Mouse (Mus musculus) kidney, postnatal 4 days (tissue): Measurements from ENCODE around the gene Scd4.
"Not testable (repeated sequence)": the region's sequence is repeated elsewhere in the genome, so short reads cannot be mapped to it uniquely, and the experiment has no call there.

Source experiments
- DNase-seq, 2 experiments: peaks; one replicate each; pipeline ENCODE4 v3.0.0; 2021; ENCODE audit warnings: mixed read lengths in 2 of 2

The Scd4 gene

GRCm38 (mm10) chr19:44301176-44301575, 31.7 kb upstream of the Scd4 start:
- peak; percentile 64 to 74 for DNase-seq

GRCm38 (mm10) chr19:44301671-44302305, 31.1 kb upstream of the Scd4 start:
- no peak for DNase-seq

- DNase-seq: peak in 1 of 2 experiments; percentile 28
These were observed 30.0 kb upstream of the Scd4 start for GRCm38 (mm10) chr19:44302901-44303300.

GRCm38 (mm10) chr19:44303502-44303901, 29.4 kb upstream of the Scd4 start:
- DNase-seq: no peak

GRCm38 (mm10) chr19:44304419-44304818, 28.5 kb upstream of the Scd4 start:
- no peak for DNase-seq

GRCm38 (mm10) chr19:44304851-44305510, 27.9 kb upstream of the Scd4 start:
- no peak for DNase-seq

DNA sequence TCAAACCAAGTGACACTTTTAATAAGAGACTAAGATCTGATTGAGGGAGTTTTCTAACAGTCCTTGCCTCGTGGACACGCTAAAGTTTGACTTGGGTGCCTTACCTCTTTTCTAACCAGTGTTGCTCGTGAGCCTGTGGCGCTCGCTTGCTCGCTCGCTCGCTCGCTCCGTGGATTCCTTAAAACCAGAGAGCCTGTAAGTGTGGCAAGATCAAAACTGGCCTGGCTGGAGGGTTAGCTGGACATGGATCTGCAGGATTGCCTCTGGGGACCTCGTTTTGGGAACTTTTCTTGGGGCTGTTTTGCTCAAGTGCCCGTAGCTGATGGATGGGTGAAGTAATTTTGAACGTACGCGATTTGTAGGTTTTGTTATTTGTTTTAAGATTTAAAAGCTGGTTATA, 27.2 kb upstream of the Scd4 start:
- DNase-seq: no peak

GRCm38 (mm10) chr19:44306171-44306570, 26.7 kb upstream of the Scd4 start:
- DNase-seq: no peak

GRCm38 (mm10) chr19:44307101-44307914, 25.6 kb upstream of the Scd4 start:
- no peak for DNase-seq

DNA sequence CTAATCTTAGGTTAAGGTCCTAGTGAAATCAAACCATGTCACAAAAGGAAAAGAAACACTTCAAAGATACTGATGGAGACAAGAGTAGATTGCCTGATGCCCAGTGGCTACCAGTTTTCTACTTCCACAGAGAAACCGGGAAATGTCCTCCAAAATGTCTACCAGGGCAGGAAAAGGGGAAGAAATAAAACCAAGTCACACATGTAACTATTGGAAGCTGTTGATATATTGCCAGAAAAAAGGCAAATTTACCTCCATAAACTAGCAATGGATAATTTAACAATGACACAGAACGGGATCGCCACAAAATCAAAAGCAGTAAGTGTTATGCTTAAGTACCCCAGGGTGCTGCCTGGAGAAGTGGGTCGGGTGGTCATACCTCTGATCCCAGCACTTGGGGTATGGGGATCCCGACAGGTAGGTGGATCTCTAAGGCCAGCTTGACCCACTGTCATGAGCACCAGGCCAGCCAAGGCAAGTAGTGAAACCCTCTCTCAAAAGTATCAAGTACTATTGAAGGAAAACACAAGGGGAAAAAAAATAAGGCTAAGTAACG, 24.9 kb upstream of the Scd4 start:
- DNase-seq: no peak

DNA sequence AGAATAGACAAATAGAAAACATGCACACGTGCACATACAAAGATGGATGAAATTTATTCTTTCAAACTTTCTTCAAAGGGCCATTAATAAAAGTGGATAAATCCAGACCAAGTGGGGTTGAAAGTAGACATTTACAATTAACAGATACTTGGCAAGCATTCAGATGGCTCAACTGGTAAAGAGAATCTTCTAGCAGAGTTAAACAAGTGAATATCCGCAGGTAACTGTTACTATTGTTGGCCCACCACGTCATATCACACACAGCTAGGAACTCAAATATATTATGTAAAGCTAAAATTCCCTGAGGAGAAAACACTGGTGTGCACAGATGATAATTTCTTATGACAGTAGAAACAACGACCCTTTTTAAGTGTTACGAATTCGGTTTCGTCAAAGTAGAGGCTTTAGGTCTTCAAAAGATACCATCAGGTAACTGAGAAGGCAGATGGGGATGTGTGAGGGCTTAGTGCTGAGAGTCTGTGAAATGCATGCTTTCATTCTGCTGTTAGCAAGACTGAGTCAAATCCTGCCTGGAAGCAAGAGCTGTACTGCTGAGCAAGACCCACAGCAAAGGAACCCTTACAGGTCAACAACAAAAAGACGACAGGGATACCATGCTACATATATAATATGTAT, 24.2 kb upstream of the Scd4 start:
- no peak for DNase-seq

DNA sequence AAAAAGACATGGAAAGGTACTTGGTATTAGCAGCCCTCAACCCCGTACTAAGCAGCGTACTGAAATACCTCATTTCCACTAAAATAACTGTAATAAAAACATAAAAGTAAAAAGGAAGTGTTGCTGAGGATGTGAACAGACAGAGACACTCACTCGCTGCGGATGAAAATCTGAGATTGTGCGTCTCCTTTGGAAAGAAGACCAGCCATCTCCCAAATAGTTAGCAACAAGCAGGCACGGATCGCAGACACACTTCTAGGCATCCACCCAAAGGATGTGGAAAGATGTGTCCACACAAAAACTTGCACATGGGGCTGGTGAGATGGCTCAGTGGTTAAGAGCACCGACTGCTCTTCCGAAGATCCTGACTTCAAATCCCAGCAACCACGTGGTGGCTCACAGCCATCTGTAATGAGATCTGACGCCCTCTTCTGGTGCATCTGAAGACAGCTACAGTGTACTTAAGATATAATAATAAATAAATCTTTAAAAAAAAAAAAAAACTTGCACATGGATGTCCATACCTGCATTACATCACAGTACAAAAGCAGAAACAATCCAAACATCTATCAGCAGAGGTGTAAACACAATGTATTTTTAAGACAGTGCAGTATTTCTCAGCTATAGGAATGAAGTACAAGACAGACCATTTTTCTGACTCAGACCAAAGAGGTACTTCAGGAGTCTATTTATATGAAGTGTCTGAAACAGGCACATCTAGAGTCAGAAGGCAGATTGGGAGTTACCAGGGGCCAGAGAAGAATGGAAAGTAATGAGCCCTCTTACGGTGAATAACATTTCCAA, 23.3 kb upstream of the Scd4 start:
- no peak for DNase-seq

- DNase-seq: not testable (repeated sequence)
These were observed 22.7 kb upstream of the Scd4 start for GRCm38 (mm10) chr19:44310155-44310575.

GRCm38 (mm10) chr19:44310814-44311213, 22.1 kb upstream of the Scd4 start:
- no peak for DNase-seq

DNA sequence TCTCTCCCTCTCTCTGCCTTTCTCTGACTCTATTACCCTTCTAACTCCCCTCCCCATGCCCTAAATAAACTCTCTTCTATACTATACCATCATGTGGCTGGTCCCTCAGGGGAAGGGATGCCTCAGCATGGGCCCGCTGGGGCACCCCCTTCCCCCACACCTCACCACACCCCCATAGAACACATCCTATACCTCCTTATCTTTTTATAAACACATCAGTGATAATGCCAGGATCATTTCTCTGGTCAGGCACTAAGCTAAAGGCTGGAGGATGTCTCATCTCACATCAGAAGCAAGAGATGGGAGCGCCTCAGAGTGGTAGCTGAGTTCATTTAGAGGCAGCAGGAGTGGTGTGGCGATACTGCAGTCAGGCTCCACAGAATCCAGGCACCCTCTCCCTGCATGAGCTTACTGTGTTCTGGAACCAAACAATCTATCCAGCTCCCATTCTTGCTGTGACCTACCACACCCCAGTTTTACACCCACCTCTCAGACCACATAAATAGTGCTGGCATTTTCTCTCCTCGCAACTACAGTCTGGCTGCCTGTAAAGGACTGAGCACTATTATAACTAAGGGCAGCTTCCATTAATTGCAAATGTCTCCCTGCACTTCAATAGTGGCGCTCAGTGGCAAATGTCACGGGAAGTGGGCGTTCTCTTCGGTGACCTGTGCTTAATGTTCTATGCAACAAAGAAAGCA, 21.4 kb upstream of the Scd4 start:
- no peak for DNase-seq

GRCm38 (mm10) chr19:44312007-44312360, 20.9 kb upstream of the Scd4 start:
- DNase-seq: peak in 1 of 2 experiments; percentile 49

GRCm38 (mm10) chr19:44313066-44313465, 19.8 kb upstream of the Scd4 start:
- no peak for DNase-seq

- DNase-seq: peak; percentile 82 to 91
These were observed 18.5 kb upstream of the Scd4 start for GRCm38 (mm10) chr19:44314327-44314759.

DNA sequence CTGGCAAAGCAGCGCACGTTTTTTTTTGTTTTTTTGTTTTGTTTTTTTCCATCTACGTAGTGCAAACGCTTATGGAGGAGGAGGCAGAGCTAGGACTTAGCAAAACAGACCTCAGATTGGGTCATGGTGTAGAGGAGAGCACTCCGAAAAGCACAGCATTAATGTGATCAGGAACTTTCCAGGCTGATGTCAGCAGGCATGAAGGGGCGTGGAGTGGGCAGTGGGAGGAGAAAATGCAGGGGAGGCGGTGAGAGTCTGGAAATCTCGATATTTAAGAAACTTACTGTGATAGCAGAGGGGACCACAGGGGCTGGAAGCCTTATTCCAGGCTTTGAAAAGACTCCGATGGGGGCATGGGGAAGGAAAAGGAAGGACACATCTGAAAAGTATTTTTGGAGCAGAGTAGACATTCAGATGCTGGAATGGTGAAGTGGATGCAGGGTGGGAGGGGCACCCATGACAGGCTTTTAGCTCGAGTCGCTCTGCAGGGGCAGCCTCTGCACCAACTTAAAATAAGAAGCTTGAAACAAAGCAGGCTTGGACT, 17.9 kb upstream of the Scd4 start:
- peak; percentile 63 to 73 for DNase-seq

DNA sequence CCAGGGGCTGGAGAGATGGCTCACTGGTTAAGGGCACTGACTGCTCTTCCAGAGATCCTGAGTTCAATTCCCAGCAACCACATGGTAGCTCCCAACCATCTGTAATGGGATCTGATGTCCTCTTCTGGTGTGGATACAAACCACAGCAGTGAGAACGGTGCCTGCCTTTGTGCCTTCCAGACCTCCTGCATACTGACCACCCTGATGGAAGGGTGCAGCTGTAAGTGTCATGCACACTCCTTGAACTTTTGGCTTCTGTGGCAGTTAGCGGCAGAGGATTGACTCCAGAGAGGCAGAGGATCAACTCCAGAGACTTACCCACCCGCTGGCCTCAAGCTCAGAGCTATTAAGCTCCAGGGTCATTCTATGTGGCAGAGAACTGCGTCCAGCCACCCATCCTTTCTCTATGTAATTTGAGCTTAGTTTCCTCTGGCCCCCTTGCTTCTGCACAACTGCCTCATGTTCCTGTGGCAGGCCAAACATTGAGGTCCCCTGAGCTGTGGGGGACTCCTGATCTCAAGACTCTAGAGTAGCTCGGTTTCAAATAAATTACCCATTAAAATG, 16.1 kb upstream of the Scd4 start:
- no peak for DNase-seq

GRCm38 (mm10) chr19:44317391-44317790, 15.5 kb upstream of the Scd4 start:
- no peak for DNase-seq
